ENCODE assay signal across 8 mouse cellular contexts in the genomic region with DNA sequence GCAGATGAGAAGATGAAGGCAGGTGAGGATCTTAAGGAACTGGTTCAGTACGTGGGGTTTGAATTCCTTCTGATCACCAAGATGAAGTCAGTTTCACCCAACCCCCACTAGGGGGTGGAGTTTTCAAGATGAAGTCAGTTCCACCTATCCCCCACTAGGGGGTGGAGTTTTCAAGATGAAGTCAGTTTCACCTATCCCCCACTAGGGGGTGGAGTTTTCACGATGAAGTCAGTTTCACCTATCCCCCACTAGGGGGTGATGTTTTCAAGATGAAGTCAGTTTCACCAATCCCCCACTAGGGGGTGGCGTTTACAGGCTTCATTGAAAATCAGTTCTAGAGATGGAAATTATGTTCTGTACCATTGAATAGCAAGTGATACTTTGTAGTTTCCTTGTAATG.
DNase-seq lines count a peak whose midpoint lies in the region; ATAC-seq and TF ChIP-seq lines count a peak whose summit lies in the region.
"Had no signal": no experiment of that assay in that cellular context is flagged by ENCODE, and none has a peak within 500 bp of the region (broad histone marks: within the 10 kb centered on the region; RNA-seq: fewer than 3 reads in every experiment).

No protein-coding gene starts in this region.

- DNase-seq in limb, embryonic 11.5 days (ENCODE audit: low spot score), result peak; percentile 40
- DNase-seq in limb, embryonic 10.5 days (ENCODE audit: low spot score), result no peak
- peak; percentile 57 for DNase-seq in MEL (ENCODE audit: low read depth, low spot score)
- peak; percentile 61 for DNase-seq in brain, adult 2 months (ENCODE audit: low read depth, low spot score)
- peak; percentile 28 for DNase-seq in naive thymus-derived CD4-positive, alpha-beta T cell, adult 2 months (ENCODE audit: low read depth)
- DNase-seq in layer of hippocampus, postnatal 14 days (ENCODE audit: low spot score in 2 of 2), result no peak
- DNase-seq in layer of hippocampus, postnatal 10 days (ENCODE audit: low spot score in 2 of 2), result no peak

- H3K9me3 ChIP-seq in limb, embryonic 11.5 days (ENCODE audit: control insufficient read depth, low read length), result no peaks in the 10 kb centered on the region; the same call in 1 of the 2 replicates
- H3K9me3 ChIP-seq in limb, embryonic 10.5 days (replicated peaks), result no peaks in the 10 kb centered on the region
- no peaks in the 10 kb centered on the region for H3K9me3 ChIP-seq in MEL (replicated peaks; ENCODE audit: insufficient read depth, low read length)

- no peak for TF ChIP-seq EP300 in MEL (IDR thresholded peaks at IDR 0.05; ENCODE audit: low read depth in 1 of 2, low read length in 2 of 2)

- H3K4me1 ChIP-seq in limb, embryonic 11.5 days (ENCODE audit: control insufficient read depth, insufficient read depth, low read length), result no peaks in the 10 kb centered on the region
- peaks cover 12% of the 10 kb centered on the region for H3K4me1 ChIP-seq in limb, embryonic 10.5 days
- H3K4me1 ChIP-seq in MEL (ENCODE audit: control insufficient read depth in 1 of 2, insufficient read depth in 2 of 2, low read length in 2 of 2), result no peaks in the 10 kb centered on the region

- TF ChIP-seq POLR2A in MEL (IDR thresholded peaks at IDR 0.05; ENCODE audit: control insufficient read depth in 1 of 2, insufficient read depth in 1 of 2, low read depth in 1 of 2, low read length in 2 of 2, poor library complexity in 1 of 2), result no peak

- H3K36me3 ChIP-seq in limb, embryonic 11.5 days (ENCODE audit: control insufficient read depth, insufficient read depth, low read length), result no peaks in the 10 kb centered on the region
- H3K36me3 ChIP-seq in limb, embryonic 10.5 days, result no peaks in the 10 kb centered on the region
- H3K36me3 ChIP-seq in MEL (ENCODE audit: control insufficient read depth in 1 of 2, insufficient read depth in 2 of 2, low read length in 2 of 2), result no peaks in the 10 kb centered on the region
- H3K36me3 ChIP-seq: forebrain, embryonic 10.5 days had no signal

- no peak overlapping the region for H3K27ac ChIP-seq in limb, embryonic 11.5 days (replicated peaks; ENCODE audit: low read depth, low read length)
- H3K27ac ChIP-seq in limb, embryonic 10.5 days, result no peak overlapping the region
- no peak overlapping the region for H3K27ac ChIP-seq in MEL (ENCODE audit: control insufficient read depth, low read depth, low read length)
- H3K27ac ChIP-seq: forebrain, embryonic 10.5 days had no signal

- H3K27me3 ChIP-seq in limb, embryonic 11.5 days (ENCODE audit: control insufficient read depth, insufficient read depth, low read length), result no peaks in the 10 kb centered on the region
- no peaks in the 10 kb centered on the region for H3K27me3 ChIP-seq in limb, embryonic 10.5 days (ENCODE audit: low read depth, poor library complexity, severe bottlenecking)
- no peaks in the 10 kb centered on the region for H3K27me3 ChIP-seq in MEL (ENCODE audit: control insufficient read depth in 1 of 2, insufficient read depth in 2 of 2, low read length in 2 of 2)

- WGBS in limb, embryonic 11.5 days, result 92% methylated on average over 3 of the region's 3 CpGs
- 91% methylated on average over 3 of the region's 3 CpGs for WGBS in limb, embryonic 10.5 days

- ATAC-seq in limb, embryonic 11.5 days (ENCODE audit: insufficient number of reproducible peaks, low FRiP score, low TSS enrichment, low read depth), result no peak

- H3K4me3 ChIP-seq in limb, embryonic 11.5 days (ENCODE audit: low read depth, low read length), result no peak overlapping the region
- no peak overlapping the region for H3K4me3 ChIP-seq in limb, embryonic 10.5 days
- H3K4me3 ChIP-seq in MEL (ENCODE audit: control insufficient read depth in 1 of 2, insufficient read depth in 1 of 2, low read depth in 2 of 2, low read length in 2 of 2), result no peak overlapping the region
- H3K4me3 ChIP-seq: forebrain, embryonic 10.5 days had no signal

- peak; percentile 32 for TF ChIP-seq RAD21 in MEL (IDR thresholded peaks at IDR 0.05; ENCODE audit: low read depth, low read length)

- H3K79me2 ChIP-seq in MEL (ENCODE audit: control insufficient read depth, insufficient read depth, low read length, poor library complexity), result no peaks in the 10 kb centered on the region

- no peak overlapping the region for H3K9ac ChIP-seq in limb, embryonic 11.5 days (ENCODE audit: low read length)
- H3K9ac ChIP-seq in MEL (ENCODE audit: control insufficient read depth, low read depth, low read length, poor library complexity, severe bottlenecking), result no peak overlapping the region

- TF ChIP-seq CTCF in MEL (IDR thresholded peaks at IDR 0.05 in 2 of 3, conservative IDR thresholded peaks at IDR 0.05 in 1 of 3; ENCODE audit: control insufficient read depth in 1 of 3, insufficient read depth in 1 of 3, low read depth in 2 of 3, low read length in 3 of 3, poor library complexity in 1 of 3, severe bottlenecking in 1 of 3), result peak; percentile 42 to 100 (median 62)

- H3K4me2 ChIP-seq in limb, embryonic 11.5 days (ENCODE audit: low read depth, severe bottlenecking), result no peak overlapping the region

TF ChIP-seq in MEL, 35 proteins besides CTCF, POLR2A, EP300 and RAD21:
- TF ChIP-seq NRF1 (IDR thresholded peaks at IDR 0.05; ENCODE audit: insufficient read depth, low read depth, low read length, poor library complexity, severe bottlenecking) (no peak), SIN3A (IDR thresholded peaks at IDR 0.05; ENCODE audit: low read length) (no peak), ZC3H11A (IDR thresholded peaks at IDR 0.05; ENCODE audit: low read depth, low read length) (no peak), MAZ (IDR thresholded peaks at IDR 0.05; ENCODE audit: low read depth, low read length) (no peak), SMC3 (IDR thresholded peaks at IDR 0.05; ENCODE audit: low read depth, low read length) (peak; percentile 46), MYB (IDR thresholded peaks at IDR 0.05; ENCODE audit: low read depth, low read length) (no peak)

Comparison
In these comparisons a context has a peak if more than half of its experiments do, and no peak if none do; other contexts are left out.
1. DNase-seq: peak in limb, embryonic 11.5 days (single experiment), MEL (single experiment), brain, adult 2 months (single experiment) and naive thymus-derived CD4-positive, alpha-beta T cell, adult 2 months (single experiment); none in limb, embryonic 10.5 days (single experiment), layer of hippocampus, postnatal 14 days (0 of 2) and layer of hippocampus, postnatal 10 days (0 of 2).